Mouse (Mus musculus) v-Abl transformed pro-B cells (cell line): ENCODE measurements around the gene Rplp2.

Experiments
- in situ Hi-C, 2 experiments: fragments of 400-800 bp; cut with MboI; formaldehyde crosslinking; loops; one replicate each; pipeline ENCODE4 v1.15.1; 2025; ENCODE audit not compliant: unreplicated experiment in 2 of 2

Gene Rplp2

DNA sequence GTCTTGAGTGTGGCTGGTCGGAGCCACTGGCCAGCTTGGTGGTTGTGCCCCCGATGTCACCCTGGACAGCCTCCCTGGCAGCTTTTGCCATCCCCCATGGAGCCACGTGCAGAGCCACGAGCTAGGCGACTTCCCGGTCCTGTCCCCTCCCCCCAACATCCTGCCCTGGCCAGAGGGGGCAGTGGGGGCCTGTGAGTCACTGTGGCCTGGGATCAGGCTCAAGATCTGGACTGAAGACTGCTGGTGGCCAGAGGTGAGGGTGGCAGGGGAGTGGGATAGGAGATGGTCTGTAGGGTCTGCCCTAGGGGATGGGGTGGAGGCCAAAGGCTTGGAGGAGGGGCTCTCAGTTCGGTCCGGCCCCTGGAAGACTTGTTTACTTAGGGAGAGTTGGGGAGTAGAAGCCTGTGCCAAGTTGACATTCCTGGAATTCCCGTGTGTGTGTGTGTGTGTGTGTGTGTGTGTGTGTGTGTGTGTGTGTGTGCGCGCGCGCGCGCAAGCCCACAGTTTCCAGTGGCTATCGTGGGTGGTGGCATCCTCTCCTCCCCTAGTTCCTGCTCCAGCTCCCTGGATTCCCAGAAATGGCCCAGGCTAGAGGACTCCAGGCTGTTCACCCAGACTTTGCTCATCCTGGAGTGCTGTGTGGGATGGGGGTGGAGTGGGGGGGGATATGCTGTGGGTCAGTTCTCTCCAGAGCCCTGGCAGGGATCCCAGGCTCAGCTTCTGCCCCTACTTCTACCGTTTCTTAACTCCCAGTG is 29.2 kb downstream of the Rplp2 start:
- in situ Hi-C loops: loop anchor here (10.0 to 25.0 kb wide), 2 partner anchors 186 to 428 kb away; partner anchors contain the start of gene Muc6 (in 2 of the 2)

DNA sequence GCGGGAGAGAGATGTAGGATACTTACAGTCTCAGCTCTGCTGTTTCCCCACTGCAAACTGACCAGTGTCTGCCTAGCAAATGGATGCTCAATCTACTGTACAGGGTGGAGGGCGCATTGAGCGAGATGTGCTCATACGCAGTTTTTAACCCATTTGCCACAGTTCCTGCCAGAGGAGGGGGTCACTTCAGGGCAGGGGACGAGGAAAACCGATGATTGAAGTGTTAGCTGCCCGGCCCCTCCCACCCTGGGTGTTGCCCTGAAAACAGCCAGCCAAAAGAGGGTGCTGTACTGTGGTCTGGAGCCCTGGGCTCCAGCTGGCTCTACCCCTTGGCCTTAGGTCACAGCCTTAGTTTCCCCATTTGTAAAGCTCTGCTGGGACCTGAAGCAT is 29.8 kb downstream of the Rplp2 start:
- in situ Hi-C loops: loop anchor here (10.0 to 25.0 kb wide), 2 partner anchors 185 to 428 kb away; partner anchors contain the start of gene Muc6 (in 2 of the 2)

DNA sequence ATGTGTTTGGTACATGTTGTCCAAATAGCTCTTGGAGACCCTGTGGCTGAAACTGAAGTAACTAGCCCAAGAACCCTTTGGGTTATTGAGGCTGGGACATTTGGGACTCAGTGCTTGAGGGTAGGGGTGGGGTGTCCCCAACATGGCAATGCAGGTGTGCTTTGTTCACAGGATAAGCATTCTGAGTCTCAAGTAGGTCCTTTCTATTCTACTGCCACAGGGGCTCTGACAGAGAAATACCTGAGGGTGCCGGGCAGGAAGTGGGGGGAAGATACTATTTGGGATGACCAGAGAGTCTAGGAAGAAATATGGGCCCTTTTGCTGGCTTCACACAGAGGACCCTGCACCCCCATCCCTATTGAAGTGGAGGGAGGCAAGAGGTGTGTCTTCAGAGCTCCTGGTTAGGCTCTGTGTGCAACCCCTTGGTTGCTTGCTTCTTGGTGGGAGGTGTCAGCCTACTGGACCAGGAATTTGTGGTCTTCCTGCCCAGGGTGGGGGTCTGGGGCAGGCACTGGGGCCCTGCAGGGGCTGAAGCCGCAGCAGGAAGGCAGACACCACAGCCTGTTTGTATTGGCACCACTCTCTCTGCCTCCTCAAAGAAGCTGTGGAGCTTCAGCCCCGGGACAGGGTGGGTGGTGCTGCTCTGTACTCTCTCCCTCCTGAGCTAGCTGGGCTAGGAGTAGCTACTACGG is 30.6 kb downstream of the Rplp2 start:
- in situ Hi-C loops: loop anchor here (10.0 to 25.0 kb wide), 2 partner anchors 185 to 427 kb away; partner anchors contain the start of gene Muc6 (in 2 of the 2)

DNA sequence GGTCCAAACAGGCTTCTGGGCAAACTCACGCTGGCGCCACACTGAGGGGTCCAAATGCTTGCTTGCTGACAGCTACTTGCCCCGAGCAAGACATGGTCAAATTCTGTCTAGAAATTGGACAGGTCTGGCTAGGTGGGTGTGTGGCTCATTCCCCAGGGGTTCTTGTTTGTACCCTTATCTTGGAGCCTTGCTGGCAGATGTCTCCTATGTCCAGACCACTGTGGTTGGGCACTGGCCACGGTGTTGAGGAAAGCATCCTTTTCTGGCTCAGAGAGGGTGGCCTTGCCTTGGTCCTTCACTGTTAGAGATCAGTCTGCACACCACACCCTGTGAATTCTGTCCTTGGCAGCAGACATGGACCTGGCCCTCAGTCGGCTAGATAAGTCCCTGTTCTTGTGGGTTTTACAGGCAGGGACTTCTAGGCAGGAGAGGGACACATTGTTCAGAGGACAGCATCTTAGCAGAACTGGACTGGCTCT is 31.1 kb downstream of the Rplp2 start:
- in situ Hi-C loops: loop anchor here (10.0 to 25.0 kb wide), 2 partner anchors 184 to 426 kb away; partner anchors contain the start of gene Muc6 (in 2 of the 2)

DNA sequence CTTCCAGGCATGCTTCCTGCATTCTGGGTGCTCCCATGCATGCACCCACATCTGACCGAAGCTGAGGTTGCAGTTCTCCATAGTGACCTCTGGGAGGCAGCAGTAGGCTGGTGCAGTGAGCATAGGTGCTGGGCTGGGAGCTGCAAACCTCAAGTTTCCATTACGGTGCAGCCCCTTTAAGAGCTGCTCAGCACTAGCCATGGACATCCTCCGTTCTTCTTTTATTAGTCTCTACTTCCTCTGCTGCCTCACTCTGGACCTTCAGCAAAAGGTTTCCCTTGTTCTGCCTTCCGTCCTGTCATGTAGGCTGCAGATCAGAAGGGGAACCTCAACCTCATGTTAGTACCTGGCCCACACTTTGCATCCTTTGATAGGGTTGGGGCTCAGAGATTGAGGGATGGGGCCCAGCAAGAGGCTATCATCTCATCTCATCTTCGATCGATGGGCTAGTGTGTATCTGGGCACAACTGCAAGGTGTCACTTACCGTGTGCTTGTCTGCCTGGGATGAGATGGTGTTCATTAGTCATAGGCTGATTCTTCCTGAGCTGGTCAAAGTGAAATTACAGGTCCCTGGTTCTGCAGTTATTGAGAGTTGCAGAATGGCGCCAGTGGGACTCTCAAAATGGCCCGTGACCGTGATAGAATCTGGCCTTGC is 33.8 kb downstream of the Rplp2 start:
- in situ Hi-C loops: loop anchor here (5.0 to 25.0 kb wide), 3 partner anchors 46 to 424 kb away; partner anchors contain the start of gene Muc6 (in 2 of the 2)

DNA sequence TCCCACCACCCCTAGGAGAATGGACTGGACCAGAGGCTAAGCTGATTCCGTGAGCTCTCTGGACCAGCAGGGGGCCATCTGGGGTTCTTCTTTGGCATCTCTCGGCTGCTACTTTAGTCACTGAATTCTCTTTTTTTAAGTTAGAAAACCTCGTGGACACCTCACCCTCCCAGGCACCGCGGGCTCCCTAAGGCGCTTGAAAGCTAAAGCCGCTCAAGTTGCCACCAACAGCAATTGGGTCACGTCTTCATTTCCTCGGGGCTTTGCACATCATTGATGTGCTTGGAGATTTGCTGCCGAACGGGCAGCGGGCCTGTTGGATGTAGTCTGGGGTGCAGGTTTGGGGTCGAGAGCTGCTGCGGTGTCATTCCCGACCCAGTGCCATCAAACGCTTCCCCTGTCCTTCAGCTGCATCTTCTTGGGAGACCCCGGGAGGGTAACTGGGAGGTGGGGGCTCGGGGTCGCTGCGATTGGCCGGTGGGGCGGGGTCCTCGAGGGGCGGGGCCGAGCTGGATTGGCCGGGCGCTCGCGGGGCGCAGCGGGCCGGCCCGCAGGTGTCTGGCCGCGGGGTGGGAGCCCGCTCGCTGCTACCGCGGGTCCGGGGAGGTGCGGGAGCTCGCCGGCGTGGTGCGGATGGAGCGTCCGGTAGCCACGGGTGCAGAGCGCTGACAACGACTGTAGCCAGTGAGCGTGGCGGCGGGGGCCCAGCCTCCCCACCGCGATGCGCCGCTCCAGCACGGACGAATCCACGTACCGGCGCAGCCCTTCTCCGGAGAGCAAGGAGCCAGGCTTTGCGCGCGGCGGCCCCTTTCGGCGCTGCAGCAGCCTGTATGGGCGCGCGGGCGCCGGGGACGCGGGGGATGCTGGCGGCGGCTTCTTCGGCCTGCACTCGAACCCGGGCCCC is 34.6 kb downstream of the Rplp2 start:
- in situ Hi-C loops: loop anchor here (5.0 to 25.0 kb wide), 3 partner anchors 46 to 423 kb away; partner anchors contain the start of gene Muc6 (in 2 of the 2)

DNA sequence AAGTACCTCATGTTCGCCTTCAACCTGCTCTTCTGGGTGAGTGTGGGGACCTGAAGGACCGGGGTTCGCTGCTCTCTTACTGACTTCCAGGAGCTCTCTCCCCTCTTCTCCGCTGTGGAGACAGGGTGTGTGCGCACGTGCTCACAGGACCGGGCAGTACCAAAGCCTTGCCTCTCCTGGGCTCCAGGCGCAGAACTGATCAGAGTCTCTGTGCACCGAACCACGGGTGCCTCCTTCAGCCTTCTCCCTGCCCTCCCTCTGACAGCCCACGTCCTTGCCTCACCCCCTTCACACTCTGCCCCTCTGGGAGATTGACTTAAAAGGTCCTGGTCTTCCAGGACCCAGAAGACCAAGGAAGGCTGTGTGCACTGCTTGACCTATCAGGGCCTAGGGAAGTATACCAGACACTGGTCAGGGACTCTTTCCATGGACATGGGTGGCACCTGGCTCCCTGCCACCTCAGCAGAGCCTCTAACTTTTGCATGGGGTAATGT is 35.4 kb downstream of the Rplp2 start:
- in situ Hi-C loops: loop anchor here (5.0 to 25.0 kb wide), 3 partner anchors 45 to 422 kb away; partner anchors contain the start of gene Muc6 (in 2 of the 2)

DNA sequence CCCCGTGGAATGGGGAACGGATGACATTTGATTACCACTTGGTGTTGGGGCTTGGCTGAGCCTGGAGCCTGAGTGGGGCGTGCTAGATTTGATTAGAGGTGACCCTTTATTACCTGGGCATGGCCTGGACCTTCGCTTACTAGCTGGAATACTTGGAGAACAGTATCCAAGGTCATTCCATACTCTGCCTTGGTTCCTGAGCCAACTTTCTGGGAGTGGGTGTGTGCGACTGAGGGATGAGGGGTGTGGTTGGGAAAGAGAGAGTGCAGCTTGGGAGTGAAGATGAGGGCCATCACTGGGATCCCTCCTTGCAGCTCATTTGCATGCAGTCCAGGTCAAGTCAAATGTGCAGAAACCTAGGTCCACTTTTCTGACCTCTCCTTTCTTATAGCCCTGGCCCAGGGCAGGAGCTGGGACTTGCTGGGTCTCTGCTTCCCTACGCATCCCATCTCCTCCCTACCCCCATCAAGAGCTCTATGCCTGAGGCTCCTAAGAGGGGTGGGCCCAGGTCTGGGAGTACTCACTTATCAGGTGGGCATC is 36.0 kb downstream of the Rplp2 start:
- in situ Hi-C loops: loop anchor here (5.0 to 25.0 kb wide), 3 partner anchors 44 to 422 kb away; partner anchors contain the start of gene Muc6 (in 2 of the 2)

DNA sequence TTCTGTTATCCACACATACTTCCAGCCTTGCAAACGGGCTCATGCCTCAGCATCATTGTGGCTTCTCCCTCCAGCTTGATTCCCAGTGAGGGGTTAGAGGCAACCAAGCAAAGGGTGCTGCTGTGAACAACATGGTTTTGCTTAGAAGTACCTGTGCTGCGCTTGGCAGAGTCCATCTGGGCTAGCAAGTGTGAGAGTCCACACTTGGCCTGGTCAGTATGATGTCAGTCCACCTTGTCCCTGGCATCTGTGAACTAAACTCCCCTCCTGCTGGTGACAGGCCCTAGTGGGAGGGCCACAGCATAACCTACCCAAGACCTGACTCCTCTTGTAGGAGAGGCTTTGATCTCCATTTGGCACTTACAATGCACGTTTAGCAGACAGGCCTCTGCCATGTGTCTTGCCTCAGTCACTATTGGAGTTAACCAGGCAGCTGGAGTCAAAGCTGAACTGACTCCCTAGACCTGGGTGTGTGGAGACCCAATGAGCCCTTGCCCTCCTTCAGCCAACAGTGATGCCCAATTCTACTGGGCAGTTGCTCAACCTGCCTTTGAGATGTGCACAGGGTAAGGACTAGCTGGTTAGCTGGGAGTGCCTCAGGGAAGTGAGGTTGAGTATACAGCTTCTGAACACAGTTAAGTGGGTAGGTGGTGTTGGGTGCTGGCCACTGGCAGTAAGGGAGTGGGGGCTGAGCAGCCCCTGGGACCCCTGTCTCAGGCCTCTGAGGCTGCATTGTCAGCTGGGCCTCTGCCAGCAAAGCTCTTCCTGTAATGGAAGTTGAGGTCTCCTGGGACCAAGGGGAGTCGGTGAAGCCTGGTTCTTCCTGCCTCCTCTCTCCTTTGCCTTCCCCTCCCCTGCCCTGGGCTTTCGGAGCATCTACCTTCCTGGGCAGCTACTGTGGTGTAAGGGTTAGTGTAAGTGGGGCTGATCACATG is 37.3 kb downstream of the Rplp2 start:
- in situ Hi-C loops: loop anchor here (5.0 to 25.0 kb wide), 3 partner anchors 43 to 420 kb away; partner anchors contain the start of gene Muc6 (in 2 of the 2)

DNA sequence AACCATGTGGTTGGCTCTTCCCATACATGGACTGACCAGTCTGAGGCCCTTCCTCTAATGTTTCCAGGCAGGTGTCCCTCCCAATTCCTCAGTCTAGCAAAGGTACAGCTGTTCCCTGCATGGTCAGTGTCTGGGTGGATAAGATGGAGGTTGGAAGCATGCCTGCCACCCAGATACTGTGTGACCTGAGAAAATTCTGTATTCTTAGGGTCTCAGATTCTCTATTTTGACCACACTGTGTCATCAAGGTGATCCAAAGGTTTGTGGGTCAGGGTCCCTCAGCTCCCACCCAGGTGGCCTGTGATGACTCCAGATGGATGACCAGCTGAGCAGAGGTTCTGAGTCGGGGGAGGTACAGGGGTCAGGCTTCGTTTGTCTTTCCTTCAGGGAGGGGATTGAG is 38.0 kb downstream of the Rplp2 start:
- in situ Hi-C loops: loop anchor here (5.0 to 25.0 kb wide), 3 partner anchors 42 to 420 kb away; partner anchors contain the start of gene Muc6 (in 2 of the 2)

DNA sequence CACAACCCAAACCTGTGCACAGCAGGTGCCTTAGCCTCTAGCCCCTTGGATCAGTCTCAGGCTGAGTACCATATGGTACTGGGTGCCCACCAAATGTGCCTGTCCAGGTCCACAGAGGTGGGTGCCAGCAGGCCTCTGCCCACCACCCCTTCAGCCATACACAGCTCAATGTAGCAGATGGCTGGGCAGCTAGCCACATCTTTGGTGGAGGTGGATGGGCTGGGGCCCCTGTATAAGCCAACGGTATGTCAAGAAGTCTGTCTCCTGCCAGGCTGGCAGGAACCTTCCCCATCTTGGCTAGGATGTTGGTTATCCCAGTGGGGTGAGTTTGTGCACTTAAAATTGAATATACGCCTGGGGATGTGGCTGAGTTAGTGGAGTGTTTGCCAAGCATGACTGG is 38.4 kb downstream of the Rplp2 start:
- in situ Hi-C loops: loop anchor here (5.0 to 25.0 kb wide), 3 partner anchors 42 to 419 kb away; partner anchors contain the start of gene Muc6 (in 2 of the 2)

DNA sequence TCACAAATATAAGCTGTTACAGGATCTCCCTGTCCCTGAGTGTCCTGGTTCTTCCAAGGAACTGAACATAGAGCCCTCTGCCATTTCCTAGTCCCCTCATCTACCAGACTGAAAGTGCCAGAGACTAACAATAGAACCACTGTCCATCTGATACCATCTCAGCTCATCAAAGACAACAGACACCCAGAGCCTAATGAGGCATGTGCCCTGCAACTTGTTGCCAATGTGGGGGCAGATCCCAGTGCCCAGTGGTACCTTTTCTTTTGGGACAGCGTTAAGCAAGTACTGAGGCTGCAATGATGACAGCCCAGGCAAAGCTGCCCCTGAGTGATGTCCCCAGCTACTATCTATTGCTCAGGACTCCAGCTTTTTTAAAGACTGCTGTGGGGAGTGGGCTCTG is 39.1 kb downstream of the Rplp2 start:
- in situ Hi-C loops: loop anchor here (5.0 to 25.0 kb wide), 3 partner anchors 41 to 419 kb away; partner anchors contain the start of gene Muc6 (in 2 of the 2)

DNA sequence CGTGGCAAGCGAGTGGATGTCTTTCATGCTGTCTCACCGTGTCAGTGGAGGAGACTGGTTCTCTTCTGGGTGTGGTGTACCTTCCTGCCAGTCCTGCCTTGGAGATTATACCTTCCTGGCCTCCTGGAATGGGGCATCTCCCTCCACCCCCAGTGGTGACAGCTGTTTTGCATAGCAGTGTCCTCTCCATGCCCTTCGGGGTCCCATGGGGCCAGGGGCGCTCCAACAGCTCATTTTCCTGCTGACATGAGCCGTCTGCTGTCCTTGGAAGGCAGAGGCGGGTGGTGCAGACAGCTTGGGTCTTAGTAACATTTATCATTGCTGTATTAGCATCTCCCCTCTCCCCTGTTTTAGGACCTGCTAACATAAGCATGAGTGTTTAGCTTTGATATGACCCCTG is 40.0 kb downstream of the Rplp2 start:
- in situ Hi-C loops: loop anchor here (5.0 to 25.0 kb wide), 3 partner anchors 40 to 418 kb away; partner anchors contain the start of gene Muc6 (in 2 of the 2)

DNA sequence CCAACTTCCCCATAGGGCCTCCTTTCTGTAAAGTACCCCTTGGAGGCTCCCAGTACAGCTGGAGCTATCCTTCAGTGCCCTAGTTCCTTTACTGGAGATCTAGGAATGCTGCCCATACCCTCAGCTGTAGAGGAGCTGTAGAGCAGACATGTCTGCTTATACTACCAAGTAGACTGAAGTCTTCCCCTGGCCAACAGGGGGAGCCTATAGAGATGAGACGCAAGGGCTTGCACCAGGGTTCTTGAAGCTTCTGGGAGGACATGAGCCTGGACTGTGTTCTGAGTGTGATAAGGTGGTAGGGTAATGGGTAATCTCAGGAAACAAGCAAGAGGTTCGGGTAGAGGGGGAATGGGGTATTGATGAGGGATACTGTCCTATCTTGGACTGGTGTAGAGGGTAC is 44.0 kb downstream of the Rplp2 start:
- in situ Hi-C loops: loop anchor here (25.0 kb wide), 1 partner anchor 171 kb away; the partner anchor contains the start of gene Muc6 (in 2 of the 2)

DNA sequence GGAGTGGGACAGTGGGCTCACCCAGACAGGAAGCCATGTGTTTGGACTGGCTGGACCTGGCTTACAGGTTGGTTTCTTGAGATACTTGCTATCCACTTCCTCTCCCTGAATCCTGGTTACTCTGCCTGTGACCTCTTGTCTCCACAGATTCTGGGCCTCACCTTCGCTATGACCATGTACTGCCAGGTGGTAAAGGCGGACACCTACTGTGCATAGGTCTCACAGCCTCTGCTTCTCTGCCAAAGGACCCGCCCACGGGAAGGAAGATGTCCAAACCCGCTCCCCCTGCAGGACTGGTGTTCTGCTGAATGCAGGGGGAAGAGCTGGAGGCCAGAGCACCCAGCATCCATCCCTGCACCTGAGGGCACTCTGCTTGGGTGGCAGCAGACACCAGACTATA is 45.6 kb downstream of the Rplp2 start:
- in situ Hi-C loops: loop anchor here (25.0 kb wide), 1 partner anchor 170 kb away; the partner anchor contains the start of gene Muc6 (in 2 of the 2)

DNA sequence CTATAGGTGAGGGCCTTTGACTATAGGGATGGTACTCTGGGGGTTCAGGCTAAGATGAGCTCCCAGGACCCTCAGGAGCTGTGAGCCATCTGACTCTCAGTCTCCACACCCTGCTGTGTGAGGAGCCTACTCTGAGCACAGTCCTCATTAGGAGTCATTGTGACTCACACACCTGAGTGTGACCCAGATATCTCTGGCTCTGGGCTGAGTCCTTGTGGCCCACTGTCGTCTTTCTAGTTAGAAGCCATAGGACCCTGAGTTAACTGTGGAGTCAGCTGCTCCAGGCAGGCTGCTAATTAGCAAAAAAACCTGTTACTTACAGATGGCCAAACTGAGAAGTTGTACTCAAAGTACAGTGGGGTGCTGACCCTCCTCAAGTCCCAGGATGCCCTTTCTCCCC is 46.6 kb downstream of the Rplp2 start:
- in situ Hi-C loops: loop anchor here (25.0 kb wide), 1 partner anchor 169 kb away; the partner anchor contains the start of gene Muc6 (in 2 of the 2)

DNA sequence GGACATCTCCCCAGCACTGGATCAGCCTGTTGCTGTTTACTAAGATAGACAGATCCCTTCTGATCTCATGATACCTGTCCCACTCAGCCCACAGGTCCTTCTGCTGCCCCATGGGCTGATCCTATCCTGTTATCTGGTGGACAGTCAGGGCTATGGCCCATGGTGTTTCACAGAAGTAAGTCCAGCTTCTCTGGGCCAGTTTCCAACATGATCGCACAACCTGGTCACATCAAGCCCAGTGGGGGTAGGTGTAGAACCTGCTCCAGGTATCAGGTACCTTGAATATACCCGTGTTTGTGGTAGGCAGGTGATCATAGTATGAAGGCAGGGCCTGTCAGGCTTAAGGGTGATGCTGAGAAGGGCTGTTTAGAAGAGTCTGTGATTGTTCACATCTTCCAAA is 48.2 kb downstream of the Rplp2 start:
- in situ Hi-C loops: loop anchor here (25.0 kb wide), 1 partner anchor 167 kb away; the partner anchor contains the start of gene Muc6 (in 2 of the 2)
